ENCODE assay signal across 24 mouse cellular contexts in genomic region chr6:40177870-40178269, GRCm38 (mm10).
DNase-seq lines count a peak whose midpoint lies in the region; ATAC-seq and TF ChIP-seq lines count a peak whose summit lies in the region.
"Had no signal": no experiment of that assay in that cellular context is flagged by ENCODE, and none has a peak within 500 bp of the region (broad histone marks: within the 10 kb centered on the region; RNA-seq: fewer than 3 reads in every experiment).

No protein-coding gene starts in this region.

- WGBS in forebrain, postnatal 0 days, result 62% methylated on average over 4 of the region's 4 CpGs
- 62% methylated on average over 4 of the region's 4 CpGs for WGBS in forebrain, embryonic 16.5 days
- WGBS in hindbrain, embryonic 12.5 days, result 74% methylated on average over 4 of the region's 4 CpGs

- H3K9ac ChIP-seq in forebrain, postnatal 0 days, result no peak overlapping the region
- H3K9ac ChIP-seq in forebrain, embryonic 16.5 days (replicated peaks; ENCODE audit: low read depth, low read length), result no peak overlapping the region
- H3K9ac ChIP-seq in hindbrain, embryonic 12.5 days, result no peak overlapping the region
- H3K9ac ChIP-seq: limb, embryonic 13.5 days; liver, embryonic 13.5 days; lung, embryonic 15.5 days; midbrain, embryonic 12.5 days had no signal

- no peak overlapping the region for H3K4me3 ChIP-seq in forebrain, postnatal 0 days (ENCODE audit: low read depth, low read length)
- no peak overlapping the region for H3K4me3 ChIP-seq in forebrain, embryonic 16.5 days (replicated peaks; ENCODE audit: low read length)
- no peak overlapping the region for H3K4me3 ChIP-seq in left cerebral cortex, adult 2 months
- no peak overlapping the region for H3K4me3 ChIP-seq in hindbrain, embryonic 12.5 days
- H3K4me3 ChIP-seq: embryonic facial prominence, embryonic 10.5 days; heart, adult 2 months; limb, embryonic 13.5 days; liver, embryonic 13.5 days; lung, embryonic 15.5 days; midbrain, embryonic 12.5 days had no signal

- DNase-seq in forebrain, postnatal 0 days, result no peak
- peak; percentile 47 to 50 for DNase-seq in left cerebral cortex, adult 2 months (ENCODE audit: extremely low spot score in 1 of 2, low spot score in 2 of 2)
- no peak for DNase-seq in left cerebral cortex, postnatal 10 days (ENCODE audit: extremely low spot score in 1 of 2, low spot score in 2 of 2)
- peak; percentile 45 for DNase-seq in 3T3-L1 (ENCODE audit: low read depth, low spot score)
- peak; percentile 31 to 45 for DNase-seq in left cerebral cortex, postnatal 36 days (ENCODE audit: low spot score in 2 of 2)
- no peak for DNase-seq in gastrocnemius, postnatal 4 days (ENCODE audit: low spot score in 2 of 2)
- DNase-seq: adrenal gland, postnatal 36 days; cerebellum, adult 8-10 months; gastrocnemius, postnatal 14 days; heart, adult 2 months; heart, postnatal 4 days; kidney, postnatal 4 days; liver, embryonic 13.5 days; spleen, adult 18-20 months; thymus, postnatal 36 days had no signal

- H3K27me3 ChIP-seq in forebrain, postnatal 0 days (ENCODE audit: insufficient read depth, low read length), result no peaks in the 10 kb centered on the region
- no peaks in the 10 kb centered on the region for H3K27me3 ChIP-seq in forebrain, embryonic 16.5 days (replicated peaks; ENCODE audit: control insufficient read depth, insufficient read depth, low read length)
- no peaks in the 10 kb centered on the region for H3K27me3 ChIP-seq in hindbrain, embryonic 12.5 days
- H3K27me3 ChIP-seq: limb, embryonic 13.5 days; liver, embryonic 13.5 days; lung, embryonic 15.5 days; midbrain, embryonic 12.5 days had no signal

- intact Hi-C loops in left cerebral cortex, adult 2 months (cut with DNase I), result no loop called here
- intact Hi-C loops in left cerebral cortex, postnatal 10 days (cut with DNase I), result no loop called here
- intact Hi-C loops in left cerebral cortex, postnatal 36 days (cut with DNase I), result no loop called here

- no peak overlapping the region for H3K27ac ChIP-seq in forebrain, postnatal 0 days (ENCODE audit: low read depth, low read length)
- H3K27ac ChIP-seq in forebrain, embryonic 16.5 days (ENCODE audit: low read length), result no peak overlapping the region
- H3K27ac ChIP-seq in left cerebral cortex, adult 2 months, result peak overlapping the region; percentile 59
- no peak overlapping the region for H3K27ac ChIP-seq in hindbrain, embryonic 12.5 days
- H3K27ac ChIP-seq: embryonic facial prominence, embryonic 10.5 days; heart, adult 2 months; limb, embryonic 13.5 days; liver, embryonic 13.5 days; lung, embryonic 15.5 days; midbrain, embryonic 12.5 days had no signal

- no peak for TF ChIP-seq CTCF in forebrain, postnatal 0 days (IDR thresholded peaks at IDR 0.05; ENCODE audit: low read depth)
- TF ChIP-seq CTCF in left cerebral cortex, adult 2 months (IDR thresholded peaks at IDR 0.05), result no peak

- ATAC-seq in forebrain, postnatal 0 days, result peak; percentile 34; the same call in 1 of the 2 replicates
- ATAC-seq in forebrain, embryonic 16.5 days, result no peak
- no peak for ATAC-seq in hindbrain, embryonic 12.5 days (ENCODE audit: low FRiP score)
- ATAC-seq: hindbrain, embryonic 16.5 days; intestine, embryonic 16.5 days had no signal

- H3K4me1 ChIP-seq in forebrain, postnatal 0 days (ENCODE audit: insufficient read depth), result no peaks in the 10 kb centered on the region
- H3K4me1 ChIP-seq in forebrain, embryonic 16.5 days (replicated peaks; ENCODE audit: control insufficient read depth, insufficient read depth, low read length), result peaks cover 4% of the 10 kb centered on the region; the same call in 1 of the 2 replicates
- H3K4me1 ChIP-seq in hindbrain, embryonic 12.5 days, result no peaks in the 10 kb centered on the region
- H3K4me1 ChIP-seq: embryonic facial prominence, embryonic 10.5 days; limb, embryonic 13.5 days; liver, embryonic 13.5 days; lung, embryonic 15.5 days; midbrain, embryonic 12.5 days had no signal

- no peak overlapping the region for H3K4me2 ChIP-seq in forebrain, postnatal 0 days (ENCODE audit: low read depth)
- H3K4me2 ChIP-seq in forebrain, embryonic 16.5 days (ENCODE audit: low read length), result no peak overlapping the region
- H3K4me2 ChIP-seq in hindbrain, embryonic 12.5 days (replicated peaks), result no peak overlapping the region
- H3K4me2 ChIP-seq: limb, embryonic 13.5 days; liver, embryonic 13.5 days; lung, embryonic 15.5 days; midbrain, embryonic 12.5 days had no signal

- no peaks in the 10 kb centered on the region for H3K36me3 ChIP-seq in forebrain, postnatal 0 days (ENCODE audit: insufficient read depth)
- H3K36me3 ChIP-seq in forebrain, embryonic 16.5 days (ENCODE audit: control insufficient read depth, insufficient read depth), result no peaks in the 10 kb centered on the region
- no peaks in the 10 kb centered on the region for H3K36me3 ChIP-seq in hindbrain, embryonic 12.5 days
- H3K36me3 ChIP-seq: embryonic facial prominence, embryonic 10.5 days; G1E; limb, embryonic 13.5 days; liver, embryonic 13.5 days; lung, embryonic 15.5 days; midbrain, embryonic 12.5 days had no signal

- H3K9me3 ChIP-seq in forebrain, postnatal 0 days (ENCODE audit: low read length), result no peaks in the 10 kb centered on the region
- no peaks in the 10 kb centered on the region for H3K9me3 ChIP-seq in forebrain, embryonic 16.5 days (ENCODE audit: control insufficient read depth, low read length)
- H3K9me3 ChIP-seq in hindbrain, embryonic 12.5 days (replicated peaks), result no peaks in the 10 kb centered on the region
- H3K9me3 ChIP-seq: embryonic facial prominence, embryonic 10.5 days; G1E; limb, embryonic 13.5 days; liver, embryonic 13.5 days; lung, embryonic 15.5 days; midbrain, embryonic 12.5 days had no signal

Comparison
In these comparisons a context has a peak if more than half of its experiments do, and no peak if none do; other contexts are left out.
1. DNase-seq: peak in left cerebral cortex, adult 2 months (2 of 2), 3T3-L1 (single experiment) and left cerebral cortex, postnatal 36 days (2 of 2); none in forebrain, postnatal 0 days (single experiment), left cerebral cortex, postnatal 10 days (0 of 2) and gastrocnemius, postnatal 4 days (0 of 2).